Mouse (Mus musculus) heart, embryonic 13.5 days (tissue): Measurements from ENCODE around the gene Ncoa7. TPM values are rescaled to one million over a fixed set of nuclear protein-coding genes. Genes with fewer than 3 reads are reported as not detected.

Experiments
- ATAC-seq: fragments of 200-750 bp; cut with Nextera tagmentation; 2 replicates; pipeline ENCODE4 v1.8.0; 2017; ENCODE audit warnings: moderate TSS enrichment; ENCODE audit not compliant: insufficient number of reproducible peaks, low FRiP score, low TSS enrichment; ENCODE audit errors: extremely low read depth
- H3K27ac ChIP-seq: fragments of 300-500 bp; sonication (generic); replicated peaks from 2 replicates; pipeline ENCODE4 v1.5.1; 2015; ENCODE audit warnings: moderate library complexity, mild to moderate bottlenecking, inconsistent platforms
- H3K27me3 ChIP-seq: fragments of 300-500 bp; sonication (generic); replicated peaks from 2 replicates; pipeline ENCODE4 v1.6.1; 2015; ENCODE audit warnings: mild to moderate bottlenecking, inconsistent platforms
- H3K36me3 ChIP-seq: fragments of 300-500 bp; sonication (generic); 2 replicates; pipeline ENCODE4 v1.6.1; 2015; ENCODE audit warnings: mild to moderate bottlenecking, inconsistent platforms
- H3K4me1 ChIP-seq: fragments of 300-500 bp; sonication (generic); 2 replicates; pipeline ENCODE4 v1.6.1; 2015; ENCODE audit warnings: inconsistent platforms
- H3K4me2 ChIP-seq: fragments of 300-500 bp; sonication (generic); 2 replicates; pipeline ENCODE4 v1.6.1; 2015; ENCODE audit warnings: inconsistent platforms, mild to moderate bottlenecking, moderate library complexity
- H3K4me3 ChIP-seq: fragments of 300-500 bp; sonication (generic); 2 replicates; pipeline ENCODE4 v1.5.1; 2015; ENCODE audit warnings: moderate library complexity, mild to moderate bottlenecking, inconsistent platforms
- H3K9ac ChIP-seq: fragments of 300-500 bp; sonication (generic); 2 replicates; pipeline ENCODE4 v1.6.1; 2015; ENCODE audit warnings: inconsistent platforms, mild to moderate bottlenecking, moderate library complexity
- H3K9me3 ChIP-seq: fragments of 300-500 bp; sonication (generic); 2 replicates; pipeline ENCODE4 v1.6.1; 2016; ENCODE audit warnings: inconsistent platforms
- WGBS: fragments of 180-500 bp; shearing (Covaris S2); methylation state at CpG from one replicate; pipeline ENCODE4 v1.1.7; 2015; ENCODE audit warnings: mixed read lengths; 5-methylcytosine and 5-hydroxymethylcytosine counted together
- polyA plus RNA-seq: library from polyadenylated mRNA; unstranded; fragments of >200 nt; fragmentation: Nextera tagmentation; extraction: Ambion mirVana; gene quantifications from 2 replicates; pipeline ENCODE4 v1.2.1, GENCODE M21; 2015

Ncoa7 gene
- polyA plus RNA-seq, 1 experiment from 2014 or later, result 7.1 TPM

- peak overlapping the region; percentile 55 for H3K4me3 ChIP-seq
- peaks cover 6% of the 10 kb centered on the region; the same call in 1 of the 2 replicates for H3K4me1 ChIP-seq
- H3K27ac ChIP-seq, result no peak overlapping the region
- ATAC-seq, result peak; percentile 46; the same call in 1 of the 2 replicates
- 8% methylated on average over 11 of the region's 11 CpGs for WGBS
- H3K36me3 ChIP-seq, result no peaks in the 10 kb centered on the region
- H3K4me2 ChIP-seq, result peak overlapping the region; percentile 67
- no peaks in the 10 kb centered on the region for H3K27me3 ChIP-seq
- peak overlapping the region; percentile 71 for H3K9ac ChIP-seq
- H3K9me3 ChIP-seq, result 0 out of 2 replicates have a peak, but pooled peaks cover 4% of the 10 kb centered on the region
Observed at GRCm38 (mm10) chr10:30810967-30811293, 7.8 kb upstream of the Ncoa7 start.

- H3K9ac ChIP-seq, result peak overlapping the region; percentile 71
- ATAC-seq, result no peak
- H3K27me3 ChIP-seq, result no peaks in the 10 kb centered on the region
- H3K36me3 ChIP-seq, result no peaks in the 10 kb centered on the region
- 0 out of 2 replicates have a peak, but pooled peaks cover 4% of the 10 kb centered on the region for H3K9me3 ChIP-seq
- no peak overlapping the region for H3K27ac ChIP-seq
- peak overlapping the region; percentile 55 for H3K4me3 ChIP-seq
- 41% methylated on average over 9 of the region's 9 CpGs for WGBS
- peak overlapping the region; percentile 67 for H3K4me2 ChIP-seq
- peaks cover 6% of the 10 kb centered on the region; the same call in 1 of the 2 replicates for H3K4me1 ChIP-seq
Observed at GRCm38 (mm10) chr10:30810247-30810966, 7.3 kb upstream of the Ncoa7 start.

- Histone ChIP-seq H3K4me3 (peak overlapping the region; percentile 92), H3K4me2 (peak overlapping the region; percentile 78), H3K27me3 (no peaks in the 10 kb centered on the region), H3K4me1 (peaks cover 17% of the 10 kb centered on the region), H3K36me3 (no peaks in the 10 kb centered on the region), H3K9ac (peak overlapping the region; percentile 93), H3K27ac (peak overlapping the region; percentile 96), H3K9me3 (no peaks in the 10 kb centered on the region)
- ATAC-seq, result no peak
- WGBS, result 31% methylated on average over 7 of the region's 7 CpGs
Observed at GRCm38 (mm10) chr10:30803587-30804253, 594 bp upstream of the Ncoa7 start.

GRCm38 (mm10) chr10:30802033-30802432 lies 1.1 kb downstream of the Ncoa7 start:
- Histone ChIP-seq H3K27ac (peak overlapping the region; percentile 96), H3K27me3 (no peaks in the 10 kb centered on the region), H3K9ac (peak overlapping the region; percentile 93), H3K4me2 (peak overlapping the region; percentile 78), H3K9me3 (no peaks in the 10 kb centered on the region), H3K4me1 (peaks cover 17% of the 10 kb centered on the region), H3K4me3 (peak overlapping the region; percentile 92), H3K36me3 (no peaks in the 10 kb centered on the region)
- ATAC-seq, result no peak
- 7% methylated on average over 8 of the region's 8 CpGs for whole genome bisulfite sequencing

GRCm38 (mm10) chr10:30799713-30800450 lies 3.2 kb downstream of the Ncoa7 start:
- Histone ChIP-seq H3K4me2 (no peak overlapping the region), H3K4me3 (no peak overlapping the region), H3K27me3 (no peaks in the 10 kb centered on the region), H3K9ac (no peak overlapping the region), H3K27ac (no peak overlapping the region), H3K9me3 (no peaks in the 10 kb centered on the region), H3K4me1 (peaks cover 17% of the 10 kb centered on the region), H3K36me3 (peaks cover 14% of the 10 kb centered on the region)
- ATAC-seq, result no peak
- 87% methylated on average over 2 of the region's 2 CpGs for WGBS

GRCm38 (mm10) chr10:30796469-30797261 lies 6.5 kb downstream of the Ncoa7 start:
- Histone ChIP-seq H3K27me3 (no peaks in the 10 kb centered on the region), H3K9me3 (0 out of 2 replicates have a peak, but pooled peaks cover 4% of the 10 kb centered on the region), H3K4me1 (0 out of 2 replicates have a peak, but pooled peaks cover 3% of the 10 kb centered on the region), H3K9ac (no peak overlapping the region), H3K4me3 (no peak overlapping the region), H3K4me2 (no peak overlapping the region), H3K36me3 (peaks cover 23% of the 10 kb centered on the region), H3K27ac (no peak overlapping the region)
- WGBS, result 82% methylated on average over 5 of the region's 5 CpGs
- ATAC-seq, result no peak

GRCm38 (mm10) chr10:30791016-30791415 lies 12.1 kb downstream of the Ncoa7 start:
- Histone ChIP-seq H3K9me3 (peaks cover 6% of the 10 kb centered on the region; the same call in 1 of the 2 replicates), H3K27ac (no peak overlapping the region), H3K9ac (no peak overlapping the region), H3K27me3 (no peaks in the 10 kb centered on the region), H3K36me3 (peaks cover 18% of the 10 kb centered on the region), H3K4me3 (no peak overlapping the region), H3K4me2 (no peak overlapping the region), H3K4me1 (peaks cover 14% of the 10 kb centered on the region)
- WGBS, result 76% methylated on average over 3 of the region's 3 CpGs
- ATAC-seq, result no peak

- H3K9ac ChIP-seq, result no peak overlapping the region
- peaks cover 14% of the 10 kb centered on the region for H3K4me1 ChIP-seq
- peaks cover 6% of the 10 kb centered on the region for H3K36me3 ChIP-seq
- no peak overlapping the region for H3K4me3 ChIP-seq
- no peak overlapping the region for H3K4me2 ChIP-seq
- peaks cover 6% of the 10 kb centered on the region; the same call in 1 of the 2 replicates for H3K9me3 ChIP-seq
- H3K27me3 ChIP-seq, result no peaks in the 10 kb centered on the region
- no peak for ATAC-seq
- WGBS, result 92% methylated on average over 5 of the region's 5 CpGs
- H3K27ac ChIP-seq, result no peak overlapping the region
Observed at GRCm38 (mm10) chr10:30789521-30789920, 13.6 kb downstream of the Ncoa7 start.

- Histone ChIP-seq H3K9ac (no peak overlapping the region), H3K36me3 (no peaks in the 10 kb centered on the region), H3K27me3 (no peaks in the 10 kb centered on the region), H3K4me1 (peaks cover 14% of the 10 kb centered on the region), H3K4me3 (no peak overlapping the region), H3K9me3 (peaks cover 6% of the 10 kb centered on the region; the same call in 1 of the 2 replicates), H3K27ac (no peak overlapping the region), H3K4me2 (no peak overlapping the region)
- no peak for ATAC-seq
- 69% methylated on average over 1 of the region's 1 CpGs for WGBS
Observed at GRCm38 (mm10) chr10:30788340-30788721, 14.8 kb downstream of the Ncoa7 start.

- 49% methylated on average over 3 of the region's 3 CpGs for WGBS
- H3K36me3 ChIP-seq, result no peaks in the 10 kb centered on the region
Observed at GRCm38 (mm10) chr10:30787684-30788339, 15.3 kb downstream of the Ncoa7 start.

More at GRCm38 (mm10) chr10:30787684-30788339, 15.3 kb downstream of the Ncoa7 start:
- Histone ChIP-seq H3K4me2 (no peak overlapping the region), H3K4me3 (no peak overlapping the region), H3K9me3 (peaks cover 6% of the 10 kb centered on the region; the same call in 1 of the 2 replicates), H3K27me3 (no peaks in the 10 kb centered on the region), H3K9ac (no peak overlapping the region), H3K27ac (no peak overlapping the region), H3K4me1 (peaks cover 14% of the 10 kb centered on the region)
- no peak for ATAC-seq
